Mouse (Mus musculus): Measurements from ENCODE around the gene Sumo3. TPM values are rescaled to one million over a fixed set of nuclear protein-coding genes. Genes with fewer than 3 reads are reported as not detected.

Gene Sumo3
- polyA plus RNA-seq, 1 experiment from 2014 or later: 336 TPM

DNA sequence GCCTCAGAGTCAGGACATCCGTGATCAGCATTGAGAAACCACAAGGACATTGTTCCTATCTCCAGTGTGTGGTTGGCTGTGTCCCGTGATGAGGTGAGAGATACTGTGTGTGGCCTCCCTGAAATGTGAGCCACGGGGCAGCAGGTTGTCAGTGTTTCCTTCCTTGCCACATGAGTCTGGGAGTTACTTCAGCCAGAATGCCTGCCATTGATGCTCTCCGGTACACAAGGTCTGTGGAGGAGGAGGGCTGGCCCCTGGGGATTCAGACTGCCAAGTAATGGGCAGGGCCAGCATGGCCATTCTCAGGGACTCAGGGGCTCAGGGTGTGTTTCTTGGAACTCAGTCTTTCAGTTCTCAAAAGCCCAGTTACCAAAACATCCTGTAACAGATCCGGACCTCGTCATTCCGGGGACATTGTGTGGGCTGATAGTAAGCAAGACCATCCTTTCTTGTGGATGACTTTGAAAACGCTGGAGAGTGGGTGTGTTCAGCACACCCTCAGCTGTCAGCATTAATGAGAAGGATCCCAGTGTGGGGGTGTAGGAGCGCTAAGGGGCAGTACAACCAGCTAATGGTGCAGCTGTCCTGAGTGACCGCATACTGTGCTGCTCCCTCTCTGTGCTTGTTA is 22.0 kb upstream of the Sumo3 start:
- Histone ChIP-seq H3K4me3 (ENCODE audit: low read depth, low read length) (no peak overlapping the region), H3K4me1 (replicated peaks; ENCODE audit: control insufficient read depth, insufficient read depth, low read length) (peaks cover 6% of the 10 kb centered on the region), H3K27me3 (ENCODE audit: control insufficient read depth, insufficient read depth, low read length) (no peaks in the 10 kb centered on the region), H3K4me2 (ENCODE audit: low read depth, low read length, severe bottlenecking) (no peak overlapping the region), H3K9ac (ENCODE audit: low read length) (no peak overlapping the region), H3K27ac (ENCODE audit: low read depth, low read length) (no peak overlapping the region), H3K36me3 (ENCODE audit: control insufficient read depth, insufficient read depth, low read length) (no peaks in the 10 kb centered on the region), H3K9me3 (ENCODE audit: control insufficient read depth, low read length) (no peaks in the 10 kb centered on the region)
- DNase-seq (ENCODE audit: low spot score): no peak
- no peak for ATAC-seq (replicated peaks; ENCODE audit: low FRiP score)
- 85% methylated on average over 10 of the region's 10 CpGs for WGBS

DNA sequence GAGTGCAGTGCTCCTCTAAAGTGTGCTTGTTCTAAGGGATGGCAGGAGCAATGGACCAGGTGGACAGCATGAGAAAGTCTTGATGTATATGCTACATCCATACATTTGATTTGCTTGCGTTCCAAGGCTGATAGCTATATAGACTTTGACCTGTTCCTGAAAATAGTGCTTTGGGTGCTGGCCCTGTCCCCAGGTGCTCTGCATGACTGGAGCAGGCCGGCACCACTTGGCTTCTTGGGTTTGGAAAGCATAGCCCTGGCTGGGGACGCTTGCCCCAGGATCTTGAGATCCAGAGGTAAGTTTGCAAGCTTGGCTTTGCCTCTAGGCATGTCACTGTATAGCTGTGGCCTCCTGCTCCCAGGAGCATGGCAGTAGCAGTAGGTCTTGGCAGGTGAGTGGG is 19.3 kb upstream of the Sumo3 start:
- Histone ChIP-seq H3K27me3 (ENCODE audit: control insufficient read depth, insufficient read depth, low read length) (no peaks in the 10 kb centered on the region), H3K4me3 (ENCODE audit: low read depth, low read length) (no peak overlapping the region), H3K27ac (ENCODE audit: low read depth, low read length) (no peak overlapping the region), H3K9ac (ENCODE audit: low read length) (no peak overlapping the region), H3K4me1 (replicated peaks; ENCODE audit: control insufficient read depth, insufficient read depth, low read length) (peaks cover 6% of the 10 kb centered on the region; the same call in 1 of the 2 replicates), H3K9me3 (ENCODE audit: control insufficient read depth, low read length) (no peaks in the 10 kb centered on the region), H3K4me2 (ENCODE audit: low read depth, low read length, severe bottlenecking) (no peak overlapping the region), H3K36me3 (ENCODE audit: control insufficient read depth, insufficient read depth, low read length) (no peaks in the 10 kb centered on the region)
- WGBS: 84% methylated on average over 3 of the region's 3 CpGs
- no peak for ATAC-seq (replicated peaks; ENCODE audit: low FRiP score)
- DNase-seq (ENCODE audit: low spot score): no peak

DNA sequence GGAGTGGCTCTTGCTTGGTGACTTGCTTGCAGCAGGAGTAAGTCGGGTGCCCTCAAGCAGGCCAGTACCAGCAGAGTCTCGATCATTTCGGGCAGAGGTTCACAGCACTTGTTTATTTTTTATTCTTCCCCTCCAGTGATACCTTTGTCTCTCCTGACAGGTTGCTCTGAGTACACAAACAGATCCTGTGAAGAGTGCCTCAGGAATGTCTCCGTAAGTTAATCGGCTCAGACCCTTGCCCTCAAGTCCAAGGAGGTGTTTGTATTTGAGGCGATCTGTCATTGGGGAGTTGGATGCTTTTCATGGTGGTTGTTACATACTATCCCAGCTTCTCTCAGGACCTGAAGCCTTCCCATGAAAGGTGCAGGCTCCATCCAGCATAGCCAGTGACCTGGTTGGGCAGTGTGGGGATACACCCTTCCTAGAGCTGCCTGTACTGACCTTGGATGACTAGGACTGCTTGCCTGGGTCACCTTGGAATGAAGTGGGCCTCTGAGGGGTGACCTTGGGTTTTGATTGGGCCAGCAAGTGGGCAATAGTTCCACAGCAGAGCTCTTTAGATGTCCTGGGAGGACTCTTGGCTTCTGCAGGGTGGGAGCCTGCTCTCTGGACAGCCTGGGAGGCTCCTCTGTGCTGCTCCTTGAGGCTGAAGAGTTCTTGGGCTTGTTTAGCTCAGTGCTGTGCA is 18.7 kb upstream of the Sumo3 start:
- 95% methylated on average over 6 of the region's 6 CpGs for WGBS
- Histone ChIP-seq H3K4me3 (ENCODE audit: low read depth, low read length) (no peak overlapping the region), H3K4me1 (replicated peaks; ENCODE audit: control insufficient read depth, insufficient read depth, low read length) (peaks cover 5% of the 10 kb centered on the region; the same call in 1 of the 2 replicates), H3K9ac (ENCODE audit: low read length) (no peak overlapping the region), H3K9me3 (ENCODE audit: control insufficient read depth, low read length) (no peaks in the 10 kb centered on the region), H3K27ac (ENCODE audit: low read depth, low read length) (no peak overlapping the region), H3K36me3 (ENCODE audit: control insufficient read depth, insufficient read depth, low read length) (no peaks in the 10 kb centered on the region), H3K27me3 (ENCODE audit: control insufficient read depth, insufficient read depth, low read length) (no peaks in the 10 kb centered on the region), H3K4me2 (ENCODE audit: low read depth, low read length, severe bottlenecking) (no peak overlapping the region)
- DNase-seq (ENCODE audit: low spot score) (no peak), ATAC-seq (replicated peaks; ENCODE audit: low FRiP score) (no peak)

DNA sequence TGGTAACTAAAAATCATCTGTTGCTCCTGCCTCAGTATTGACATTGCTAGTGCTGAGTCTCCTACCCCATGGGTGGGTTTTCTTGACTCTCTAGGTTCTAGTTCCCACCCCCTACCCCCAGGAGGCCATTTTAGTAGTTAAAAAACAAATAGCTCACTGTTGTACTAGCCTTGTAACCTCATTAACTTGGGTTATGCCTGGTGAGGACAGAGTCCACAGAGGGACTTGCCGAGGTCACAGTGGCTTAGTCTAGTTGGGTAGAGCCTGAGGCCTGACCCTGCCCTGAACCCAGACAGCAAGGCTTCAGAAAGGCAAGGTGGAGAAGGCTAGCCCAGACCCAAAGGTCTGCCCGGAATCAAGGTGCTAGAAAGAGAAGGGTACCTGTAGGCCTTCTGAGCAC is 17.9 kb upstream of the Sumo3 start:
- Histone ChIP-seq H3K4me3 (ENCODE audit: low read depth, low read length) (no peak overlapping the region), H3K36me3 (ENCODE audit: control insufficient read depth, insufficient read depth, low read length) (no peaks in the 10 kb centered on the region), H3K4me2 (ENCODE audit: low read depth, low read length, severe bottlenecking) (no peak overlapping the region), H3K9me3 (ENCODE audit: control insufficient read depth, low read length) (no peaks in the 10 kb centered on the region), H3K27ac (ENCODE audit: low read depth, low read length) (no peak overlapping the region), H3K27me3 (ENCODE audit: control insufficient read depth, insufficient read depth, low read length) (no peaks in the 10 kb centered on the region), H3K4me1 (replicated peaks; ENCODE audit: control insufficient read depth, insufficient read depth, low read length) (0 out of 2 replicates have a peak, but pooled peaks cover 1% of the 10 kb centered on the region), H3K9ac (ENCODE audit: low read length) (no peak overlapping the region)
- DNase-seq (ENCODE audit: low spot score) (no peak), ATAC-seq (replicated peaks; ENCODE audit: low FRiP score) (no peak)
- 86% methylated on average over 2 of the region's 2 CpGs for WGBS

DNA sequence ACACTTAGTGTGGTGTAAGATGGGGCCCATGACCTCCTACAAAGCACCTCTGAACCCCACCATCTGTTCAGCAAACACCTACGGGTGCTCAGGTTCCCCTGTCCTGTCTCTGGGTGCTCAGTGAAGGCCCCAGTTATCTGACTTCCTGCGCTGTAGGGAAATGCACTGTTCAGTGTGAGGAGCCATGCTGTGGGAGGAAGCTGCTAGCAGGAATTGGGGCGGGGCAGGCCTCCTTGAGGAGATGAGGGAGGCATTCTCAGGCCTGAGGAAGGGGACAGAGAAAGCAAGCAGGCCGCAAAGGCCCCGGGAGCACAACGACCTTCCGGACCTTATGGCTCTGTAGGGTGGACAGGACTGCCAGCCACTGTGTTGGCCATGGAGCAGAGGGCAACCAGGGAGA is 16.8 kb upstream of the Sumo3 start:
- Histone ChIP-seq H3K27me3 (ENCODE audit: control insufficient read depth, insufficient read depth, low read length) (no peaks in the 10 kb centered on the region), H3K4me1 (replicated peaks; ENCODE audit: control insufficient read depth, insufficient read depth, low read length) (no peaks in the 10 kb centered on the region), H3K36me3 (ENCODE audit: control insufficient read depth, insufficient read depth, low read length) (peaks cover 2% of the 10 kb centered on the region), H3K9me3 (ENCODE audit: control insufficient read depth, low read length) (no peaks in the 10 kb centered on the region), H3K27ac (ENCODE audit: low read depth, low read length) (no peak overlapping the region), H3K4me3 (ENCODE audit: low read depth, low read length) (no peak overlapping the region), H3K9ac (ENCODE audit: low read length) (no peak overlapping the region), H3K4me2 (ENCODE audit: low read depth, low read length, severe bottlenecking) (no peak overlapping the region)
- ATAC-seq (replicated peaks; ENCODE audit: low FRiP score): no peak
- no peak for DNase-seq (ENCODE audit: low spot score)
- WGBS: 86% methylated on average over 7 of the region's 7 CpGs

DNA sequence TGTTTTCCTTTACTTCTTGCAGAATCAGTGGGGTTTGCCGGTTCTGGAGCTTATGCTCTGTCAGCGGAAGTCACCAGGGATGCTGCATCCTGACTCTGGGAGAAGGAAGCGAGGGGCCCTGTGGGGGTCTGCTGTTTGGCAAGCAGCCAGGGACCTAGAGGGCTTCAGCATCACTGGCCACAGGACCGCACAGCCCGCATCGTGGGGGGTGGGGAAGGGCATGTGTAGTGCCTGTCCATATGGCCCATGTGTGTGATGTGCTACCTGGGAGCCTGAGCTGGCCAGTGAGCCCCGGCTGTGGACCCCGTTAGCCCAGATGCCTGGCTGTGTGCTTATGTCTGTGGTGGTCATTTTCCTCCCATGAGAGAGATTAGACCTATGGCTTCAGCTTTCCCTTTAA is 16.1 kb upstream of the Sumo3 start:
- Histone ChIP-seq H3K4me2 (ENCODE audit: low read depth, low read length, severe bottlenecking) (no peak overlapping the region), H3K9ac (ENCODE audit: low read length) (no peak overlapping the region), H3K27me3 (ENCODE audit: control insufficient read depth, insufficient read depth, low read length) (no peaks in the 10 kb centered on the region), H3K4me1 (replicated peaks; ENCODE audit: control insufficient read depth, insufficient read depth, low read length) (no peaks in the 10 kb centered on the region), H3K36me3 (ENCODE audit: control insufficient read depth, insufficient read depth, low read length) (peaks cover 8% of the 10 kb centered on the region), H3K9me3 (ENCODE audit: control insufficient read depth, low read length) (no peaks in the 10 kb centered on the region), H3K27ac (ENCODE audit: low read depth, low read length) (no peak overlapping the region), H3K4me3 (ENCODE audit: low read depth, low read length) (no peak overlapping the region)
- 90% methylated on average over 8 of the region's 8 CpGs for WGBS
- DNase-seq (ENCODE audit: low spot score) (no peak), ATAC-seq (replicated peaks; ENCODE audit: low FRiP score) (no peak)

DNA sequence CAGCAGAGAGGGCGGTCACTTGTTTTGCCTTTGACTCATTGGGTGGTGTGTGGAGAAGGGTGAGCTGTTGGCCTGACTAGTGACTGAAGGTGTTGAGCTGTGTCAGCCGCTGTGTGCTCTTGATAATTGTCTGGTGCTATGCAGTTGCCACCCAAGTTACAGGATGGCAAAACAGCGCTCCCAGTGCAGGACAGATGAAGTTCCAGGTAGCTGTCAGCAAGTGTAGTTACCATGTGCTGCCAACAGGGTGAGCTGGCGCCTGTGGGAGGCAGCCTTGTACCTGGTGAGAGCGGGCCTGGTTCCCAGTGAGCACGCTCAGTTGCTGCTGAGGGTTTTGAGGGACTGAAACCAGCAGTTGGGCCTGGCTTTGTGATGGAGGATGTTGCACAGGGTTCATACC is 15.1 kb upstream of the Sumo3 start:
- H3K4me3 ChIP-seq (ENCODE audit: low read depth, low read length): no peak overlapping the region
- DNase-seq (ENCODE audit: low spot score): peak; percentile 83
- ATAC-seq (replicated peaks; ENCODE audit: low FRiP score): peak; percentile 67
- WGBS: 33% methylated on average over 6 of the region's 6 CpGs
- no peaks in the 10 kb centered on the region for H3K4me1 ChIP-seq (replicated peaks; ENCODE audit: control insufficient read depth, insufficient read depth, low read length)
- H3K9me3 ChIP-seq (ENCODE audit: control insufficient read depth, low read length): no peaks in the 10 kb centered on the region
- H3K27me3 ChIP-seq (ENCODE audit: control insufficient read depth, insufficient read depth, low read length): no peaks in the 10 kb centered on the region
- H3K27ac ChIP-seq (ENCODE audit: low read depth, low read length): no peak overlapping the region
- H3K36me3 ChIP-seq (ENCODE audit: control insufficient read depth, insufficient read depth, low read length): peaks cover 9% of the 10 kb centered on the region
- H3K9ac ChIP-seq (ENCODE audit: low read length): no peak overlapping the region
- no peak overlapping the region for H3K4me2 ChIP-seq (ENCODE audit: low read depth, low read length, severe bottlenecking)

DNA sequence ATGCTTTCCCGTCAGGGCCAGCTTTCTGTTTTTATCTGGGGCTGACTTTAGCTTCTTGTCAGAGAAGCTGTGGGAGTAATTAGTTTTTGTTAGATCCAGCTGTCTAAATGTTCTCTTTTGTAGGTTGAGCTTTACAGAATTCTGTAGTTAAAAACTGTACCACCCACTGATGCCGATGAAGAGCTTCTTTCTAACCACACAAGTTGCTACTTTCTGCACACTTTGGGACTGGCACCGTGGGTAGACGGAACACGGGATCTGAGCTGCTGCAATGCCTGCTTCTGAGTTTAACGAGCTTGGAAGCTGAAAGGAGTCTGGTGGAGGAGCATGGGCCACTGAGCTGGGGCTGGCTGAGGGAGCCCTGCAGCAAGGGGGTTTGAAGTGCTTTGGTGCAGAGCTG is 14.4 kb upstream of the Sumo3 start:
- 67% methylated on average over 6 of the region's 6 CpGs for WGBS
- no peaks in the 10 kb centered on the region for H3K9me3 ChIP-seq (ENCODE audit: control insufficient read depth, low read length)

DNA sequence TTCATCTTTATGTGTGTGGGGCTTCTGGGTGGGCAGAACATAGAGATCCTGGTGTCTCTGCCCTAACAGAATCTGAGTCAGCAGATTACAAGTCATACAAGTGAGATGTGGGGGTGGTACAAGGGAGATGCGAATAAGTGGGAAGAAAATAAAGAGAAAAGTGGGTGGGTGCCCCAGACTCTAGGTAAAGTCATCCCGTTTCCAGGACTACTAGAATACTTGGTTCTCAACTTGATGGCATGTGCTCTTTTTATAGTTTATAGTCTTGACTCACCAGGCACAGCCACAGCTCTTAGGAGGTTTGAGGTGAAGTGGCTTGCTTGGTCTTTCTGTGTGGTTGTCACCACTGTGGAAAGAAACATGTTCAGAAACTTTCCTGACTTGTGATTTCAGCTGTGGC is 9.8 kb upstream of the Sumo3 start:
- Histone ChIP-seq H3K36me3 (ENCODE audit: control insufficient read depth, insufficient read depth, low read length) (peaks cover 9% of the 10 kb centered on the region), H3K4me3 (ENCODE audit: low read depth, low read length) (no peak overlapping the region), H3K4me1 (replicated peaks; ENCODE audit: control insufficient read depth, insufficient read depth, low read length) (no peaks in the 10 kb centered on the region), H3K27me3 (ENCODE audit: control insufficient read depth, insufficient read depth, low read length) (no peaks in the 10 kb centered on the region), H3K9me3 (ENCODE audit: control insufficient read depth, low read length) (no peaks in the 10 kb centered on the region), H3K4me2 (ENCODE audit: low read depth, low read length, severe bottlenecking) (no peak overlapping the region), H3K27ac (ENCODE audit: low read depth, low read length) (no peak overlapping the region), H3K9ac (ENCODE audit: low read length) (no peak overlapping the region)
- WGBS: 94% methylated on average over 2 of the region's 2 CpGs
- DNase-seq (ENCODE audit: low spot score) (no peak), ATAC-seq (replicated peaks; ENCODE audit: low FRiP score) (no peak)

More for the DNA sequence above, 14.4 kb upstream of the Sumo3 start:
- Histone ChIP-seq H3K4me2 (ENCODE audit: low read depth, low read length, severe bottlenecking) (no peak overlapping the region), H3K27ac (ENCODE audit: low read depth, low read length) (no peak overlapping the region), H3K27me3 (ENCODE audit: control insufficient read depth, insufficient read depth, low read length) (no peaks in the 10 kb centered on the region), H3K4me3 (ENCODE audit: low read depth, low read length) (no peak overlapping the region), H3K4me1 (replicated peaks; ENCODE audit: control insufficient read depth, insufficient read depth, low read length) (no peaks in the 10 kb centered on the region), H3K9ac (ENCODE audit: low read length) (no peak overlapping the region), H3K36me3 (ENCODE audit: control insufficient read depth, insufficient read depth, low read length) (peaks cover 9% of the 10 kb centered on the region)
- DNase-seq (ENCODE audit: low spot score) (no peak), ATAC-seq (replicated peaks; ENCODE audit: low FRiP score) (no peak)
